Mouse (Mus musculus): Measurements from ENCODE around the gene Sox12.
"Not testable (repeated sequence)": the region's sequence is repeated elsewhere in the genome, so short reads cannot be mapped to it uniquely, and the experiment has no call there.

Gene Sox12

GRCm38 (mm10) chr2:152397680-152398435 is at the start of gene Sox12:
Sox12 (minus strand) TSS chr2:152398063.
- peak; percentile 94 for DNase-seq (ENCODE audit: extremely low read depth, insufficient read length, low spot score)

- no peak for DNase-seq (ENCODE audit: extremely low read depth, insufficient read length, low spot score)
These were observed 49.6 kb upstream of the Sox12 start for GRCm38 (mm10) chr2:152447461-152447860.

DNA sequence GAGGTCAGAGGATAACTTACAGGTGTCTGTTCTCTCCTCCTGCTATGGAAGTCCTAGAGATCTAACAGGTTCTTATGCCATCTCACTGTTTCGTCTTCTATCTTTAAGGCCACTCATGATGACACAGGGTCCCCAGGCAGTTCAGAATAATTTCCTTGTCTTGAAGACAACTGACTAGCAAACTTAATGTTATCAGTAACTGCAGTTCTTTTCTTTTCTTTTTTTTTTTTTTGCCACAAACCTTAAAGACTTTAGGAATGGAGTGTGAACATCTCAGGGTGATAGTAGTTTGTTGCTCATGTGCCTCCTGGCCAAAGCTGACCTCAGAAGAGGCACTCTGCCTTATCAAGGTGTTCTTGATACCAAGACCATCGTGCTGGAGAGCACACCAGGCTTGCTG is 48.8 kb upstream of the Sox12 start:
- no peak for DNase-seq (ENCODE audit: extremely low read depth, insufficient read length, low spot score)

DNA sequence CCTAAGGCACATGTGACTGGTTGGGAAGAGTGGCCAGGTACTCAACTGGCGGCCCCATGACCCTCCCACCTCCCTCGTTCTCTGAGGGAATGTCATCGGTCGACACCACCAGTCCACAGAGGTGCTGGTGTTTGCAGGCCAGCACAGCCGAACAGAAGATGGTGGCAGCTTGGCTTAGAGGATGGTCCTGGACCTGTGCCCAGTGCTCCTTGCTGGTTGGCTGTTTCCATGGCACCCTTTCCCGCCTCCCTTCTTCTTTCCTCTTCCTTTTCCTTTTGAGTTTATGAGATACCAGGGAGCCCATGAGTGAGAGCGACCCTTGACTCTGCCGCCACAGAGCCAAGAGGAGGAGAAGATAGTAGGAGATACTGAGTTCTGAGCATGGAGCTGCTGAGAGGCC is 45.4 kb upstream of the Sox12 start:
- no peak for DNase-seq (ENCODE audit: extremely low read depth, insufficient read length, low spot score)

DNA sequence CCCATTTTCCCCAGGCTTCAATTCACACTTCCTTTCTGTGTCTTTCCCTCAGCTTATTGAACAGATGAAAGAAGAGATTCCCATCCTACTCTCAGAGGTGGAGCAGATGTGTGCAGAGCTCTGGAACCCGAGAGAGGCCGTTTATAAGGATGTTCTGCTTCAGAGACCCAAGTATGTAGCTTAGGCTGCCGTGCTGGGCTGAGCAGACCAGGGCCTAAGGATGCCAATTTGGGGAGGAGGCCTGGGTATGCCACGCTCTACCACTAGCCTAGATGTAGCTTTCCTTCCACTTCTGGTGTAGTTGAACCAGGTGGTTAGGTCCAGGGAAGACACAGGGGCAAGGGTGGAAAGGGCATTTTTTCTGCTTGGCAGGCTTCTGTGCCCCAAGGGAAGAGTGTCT is 44.5 kb upstream of the Sox12 start:
- DNase-seq (ENCODE audit: extremely low read depth, insufficient read length, low spot score) = no peak

DNA sequence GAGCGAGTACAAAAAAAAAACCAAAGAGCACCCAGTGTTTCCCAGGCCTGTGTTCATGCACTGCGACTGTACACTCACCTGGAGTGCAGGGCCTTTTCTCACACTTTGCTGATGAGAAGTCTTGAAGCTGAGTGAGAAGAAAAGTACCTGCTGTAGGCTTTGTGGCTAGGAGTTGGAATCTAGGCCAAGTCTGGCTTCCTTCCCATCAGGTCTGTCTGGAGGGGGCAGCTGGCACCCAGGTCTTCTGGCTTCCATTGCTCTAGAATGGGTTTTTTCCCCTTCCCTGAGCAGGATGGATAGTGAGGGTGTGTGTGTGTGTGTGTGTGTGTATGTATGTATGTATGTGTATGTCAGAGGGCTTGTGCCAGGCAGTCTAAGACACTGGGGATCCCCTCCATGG is 42.0 kb upstream of the Sox12 start:
- no peak for DNase-seq (ENCODE audit: extremely low read depth, insufficient read length, low spot score)

GRCm38 (mm10) chr2:152438963-152439362 is 41.1 kb upstream of the Sox12 start:
- DNase-seq (ENCODE audit: extremely low read depth, insufficient read length, low spot score) = no peak

GRCm38 (mm10) chr2:152436983-152437860 is 39.4 kb upstream of the Sox12 start:
- peak; percentile 74 for DNase-seq (ENCODE audit: extremely low read depth, insufficient read length, low spot score)

DNA sequence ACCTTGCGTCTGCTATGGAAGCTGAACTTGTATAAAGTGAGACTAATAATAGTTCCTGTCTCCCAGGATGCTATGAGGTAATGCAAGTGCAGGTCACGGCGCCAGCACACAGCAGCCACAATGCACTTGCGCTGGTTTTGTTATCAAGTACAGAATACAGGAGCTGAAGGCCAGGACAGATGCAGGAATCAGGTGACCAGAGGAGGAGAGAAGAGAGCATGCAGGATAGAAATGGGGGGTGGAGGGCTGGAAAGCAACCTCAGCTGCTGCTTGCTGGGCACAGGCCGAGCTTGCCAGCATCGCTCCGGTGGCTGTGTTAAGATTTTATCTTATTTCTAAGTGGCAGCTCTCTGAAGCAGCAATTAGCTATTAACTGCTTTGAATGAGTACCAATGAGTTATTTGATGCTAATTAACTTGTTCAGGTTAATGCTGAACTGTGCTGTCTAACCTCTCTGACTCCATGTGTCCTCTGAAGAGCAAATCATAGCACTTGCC is 38.6 kb upstream of the Sox12 start:
- DNase-seq (ENCODE audit: extremely low read depth, insufficient read length, low spot score) = no peak

- DNase-seq (ENCODE audit: extremely low read depth, insufficient read length, low spot score) = not testable (repeated sequence)
These were observed 30.6 kb upstream of the Sox12 start for GRCm38 (mm10) chr2:152428481-152428880.

- DNase-seq (ENCODE audit: extremely low read depth, insufficient read length, low spot score) = no peak
These were observed 29.6 kb upstream of the Sox12 start for GRCm38 (mm10) chr2:152427493-152427892.

DNA sequence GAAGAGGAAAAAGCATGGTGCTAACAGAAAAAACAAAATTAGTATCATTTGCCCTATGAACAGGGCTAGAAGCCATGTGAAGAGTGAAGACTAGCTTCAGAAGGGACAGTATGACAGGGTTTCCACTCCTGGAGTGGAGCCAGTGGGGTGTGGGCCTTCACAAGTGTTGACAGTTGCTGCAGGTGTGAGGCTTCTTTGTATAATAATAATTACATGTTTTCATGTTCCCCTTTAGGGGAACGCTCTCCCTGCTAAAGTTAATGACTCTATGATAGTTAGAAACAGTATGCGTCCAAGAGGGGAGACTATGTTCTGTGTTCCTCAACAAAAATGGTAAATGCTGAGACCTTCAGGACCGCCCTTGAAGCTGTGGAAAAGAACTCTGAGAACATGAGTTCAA is 17.9 kb upstream of the Sox12 start:
- no peak for DNase-seq (ENCODE audit: extremely low read depth, insufficient read length, low spot score)

DNA sequence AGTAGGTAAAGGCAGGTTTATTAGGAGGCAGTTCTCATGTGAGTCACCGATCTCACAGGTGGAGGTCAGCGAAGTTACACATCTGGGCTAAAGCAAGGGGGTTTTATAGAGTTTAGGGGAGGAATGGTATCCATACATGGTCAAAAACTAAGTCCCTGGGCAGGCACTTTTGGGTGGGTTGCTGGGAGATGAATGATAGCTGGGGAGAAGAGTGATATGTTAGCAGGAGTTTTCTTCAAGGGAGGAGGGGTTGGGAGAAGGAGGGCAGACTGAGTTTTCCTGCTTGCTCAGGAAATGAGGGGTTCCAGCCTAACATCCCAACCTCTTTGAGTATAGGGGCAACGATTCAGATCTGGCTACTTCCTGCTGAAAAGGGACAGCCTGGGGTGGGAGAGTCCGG is 17.4 kb upstream of the Sox12 start, which contains the start of gene 6820408C15Rik:
Gene 6820408C15Rik, plus strand, starts transcription at position 301 of the 400 bp plus-strand sequence.
- no peak for DNase-seq (ENCODE audit: extremely low read depth, insufficient read length, low spot score)

- DNase-seq (ENCODE audit: extremely low read depth, insufficient read length, low spot score) = no peak
These were observed 16.8 kb upstream of the Sox12 start, which contains the start of gene Zcchc3 for GRCm38 (mm10) chr2:152414591-152415165. Zcchc3 (minus strand) TSS chr2:152415027.

DNA sequence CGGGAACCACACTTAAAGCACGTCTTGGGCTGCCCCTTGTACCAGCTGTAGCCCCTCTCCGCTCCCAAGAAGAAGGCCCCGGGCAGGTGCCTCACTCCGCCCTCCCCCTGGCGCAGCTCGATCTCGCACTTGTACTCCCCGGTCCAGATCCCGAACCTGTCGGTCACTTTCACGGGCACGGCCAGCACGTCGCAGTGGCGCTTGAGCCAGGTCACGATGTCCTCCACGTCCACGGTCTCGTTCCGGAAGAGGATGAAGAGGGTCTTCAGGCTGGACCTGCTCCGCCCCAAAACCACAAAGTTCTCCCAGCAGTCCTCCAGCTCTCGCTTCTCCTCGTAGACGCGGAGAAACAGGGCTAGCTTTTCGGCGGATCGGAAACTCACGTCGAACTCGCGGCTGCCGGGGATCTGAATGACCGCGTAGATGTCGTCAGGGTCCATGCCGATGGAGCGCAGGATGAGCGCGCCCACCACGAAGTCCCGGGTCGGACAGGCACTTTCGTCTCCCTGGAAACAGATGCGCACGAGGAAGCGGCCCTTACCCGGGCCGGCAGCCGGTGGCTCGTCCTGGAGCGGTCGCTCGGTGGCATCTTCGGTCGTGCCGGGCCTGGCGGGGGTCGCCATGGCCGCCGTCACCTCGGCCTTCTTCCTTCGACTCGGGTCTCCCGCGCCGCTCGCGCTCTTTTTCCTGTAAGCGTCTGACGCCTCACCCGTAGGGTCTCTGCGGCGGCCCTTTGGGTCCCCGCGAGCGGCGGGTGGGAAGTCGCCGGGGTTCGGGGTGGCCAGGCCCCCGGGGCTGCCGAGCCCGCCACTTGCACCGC is 16.1 kb upstream of the Sox12 start:
- DNase-seq (ENCODE audit: extremely low read depth, insufficient read length, low spot score) = no peak

- DNase-seq (ENCODE audit: extremely low read depth, insufficient read length, low spot score) = no peak
These were observed 15.4 kb upstream of the Sox12 start for GRCm38 (mm10) chr2:152413158-152413764.

GRCm38 (mm10) chr2:152412526-152413157 is 14.8 kb upstream of the Sox12 start:
- no peak for DNase-seq (ENCODE audit: extremely low read depth, insufficient read length, low spot score)

- no peak for DNase-seq (ENCODE audit: extremely low read depth, insufficient read length, low spot score)
These were observed 13.6 kb upstream of the Sox12 start for GRCm38 (mm10) chr2:152411471-152411870.

DNA sequence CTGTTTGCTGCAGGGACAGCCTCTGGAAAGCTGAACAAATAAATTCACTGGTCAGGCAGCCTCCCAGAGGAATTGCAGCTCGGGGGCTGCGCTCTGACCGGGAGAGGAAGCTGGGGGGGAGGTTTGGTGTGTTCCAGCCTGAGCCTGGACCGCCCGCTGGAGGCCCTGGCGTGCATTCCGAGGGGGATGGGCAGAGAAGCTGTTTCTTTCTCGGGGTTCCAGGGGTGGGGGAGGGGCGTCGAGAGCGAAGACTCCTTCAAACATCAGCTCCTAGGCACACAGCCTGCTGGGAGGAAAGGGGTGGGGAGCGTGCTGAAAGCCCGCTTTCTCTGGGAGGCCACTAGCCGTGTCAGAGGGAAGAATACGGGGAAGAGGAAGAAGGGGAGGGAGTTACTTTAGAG is 13.1 kb upstream of the Sox12 start:
- DNase-seq (ENCODE audit: extremely low read depth, insufficient read length, low spot score) = no peak

Measured in 3134 (cell line).